Mouse (Mus musculus): ENCODE measurements around the gene Kctd2. TPM values are rescaled to one million over a fixed set of nuclear protein-coding genes. Genes with fewer than 3 reads are reported as not detected.
A peak's percentile ranks its signal among the peaks of the same experiment; 100 is the strongest.
"Not testable (repeated sequence)": the region's sequence is repeated elsewhere in the genome, so short reads cannot be mapped to it uniquely, and the experiment has no call there.

The Kctd2 gene
- polyA plus RNA-seq, 1 experiment from 2014 or later = 18.9 TPM

- ATAC-seq = no peak
- Histone ChIP-seq H3K9ac (replicated peaks; ENCODE audit: low read depth, low read length) (no peak overlapping the region), H3K9me3 (ENCODE audit: control insufficient read depth, low read length) (no peaks in the 10 kb centered on the region), H3K36me3 (ENCODE audit: control insufficient read depth, insufficient read depth) (no peaks in the 10 kb centered on the region), H3K27me3 (replicated peaks; ENCODE audit: control insufficient read depth, insufficient read depth, low read length) (no peaks in the 10 kb centered on the region), H3K4me2 (ENCODE audit: low read length) (no peak overlapping the region), H3K27ac (ENCODE audit: low read length) (no peak overlapping the region), H3K4me1 (replicated peaks; ENCODE audit: control insufficient read depth, insufficient read depth, low read length) (peaks cover 20% of the 10 kb centered on the region), H3K4me3 (replicated peaks; ENCODE audit: low read length) (no peak overlapping the region)
- WGBS = 94% methylated on average over 4 of the region's 4 CpGs
Measured at GRCm38 (mm10) chr11:115377254-115377653, 42.7 kb upstream of the Kctd2 start.

- no peaks in the 10 kb centered on the region for H3K27me3 ChIP-seq (replicated peaks; ENCODE audit: control insufficient read depth, insufficient read depth, low read length)
- H3K9ac ChIP-seq (replicated peaks; ENCODE audit: low read depth, low read length) = no peak overlapping the region
- peaks cover 22% of the 10 kb centered on the region for H3K4me1 ChIP-seq (replicated peaks; ENCODE audit: control insufficient read depth, insufficient read depth, low read length)
- H3K4me2 ChIP-seq (ENCODE audit: low read length) = no peak overlapping the region
- no peak for ATAC-seq
- no peak overlapping the region for H3K4me3 ChIP-seq (replicated peaks; ENCODE audit: low read length)
- H3K9me3 ChIP-seq (ENCODE audit: control insufficient read depth, low read length) = no peaks in the 10 kb centered on the region
- 85% methylated on average over 7 of the region's 7 CpGs for WGBS
- H3K36me3 ChIP-seq (ENCODE audit: control insufficient read depth, insufficient read depth) = no peaks in the 10 kb centered on the region
- no peak overlapping the region for H3K27ac ChIP-seq (ENCODE audit: low read length)
Measured at GRCm38 (mm10) chr11:115377854-115378253, 42.1 kb upstream of the Kctd2 start.

- no peaks in the 10 kb centered on the region for H3K36me3 ChIP-seq (ENCODE audit: control insufficient read depth, insufficient read depth)
- peak overlapping the region; percentile 79 for H3K4me2 ChIP-seq (ENCODE audit: low read length)
- H3K4me1 ChIP-seq (replicated peaks; ENCODE audit: control insufficient read depth, insufficient read depth, low read length) = peaks cover 30% of the 10 kb centered on the region
- no peak for ATAC-seq
- peak overlapping the region; percentile 89 for H3K4me3 ChIP-seq (replicated peaks; ENCODE audit: low read length)
- H3K9me3 ChIP-seq (ENCODE audit: control insufficient read depth, low read length) = no peaks in the 10 kb centered on the region
- 10% methylated on average over 9 of the region's 9 CpGs for WGBS
- no peaks in the 10 kb centered on the region for H3K27me3 ChIP-seq (replicated peaks; ENCODE audit: control insufficient read depth, insufficient read depth, low read length)
- no peak overlapping the region; the same call in 1 of the 2 replicates for H3K27ac ChIP-seq (ENCODE audit: low read length)
- no peak overlapping the region for H3K9ac ChIP-seq (replicated peaks; ENCODE audit: low read depth, low read length)
Measured at GRCm38 (mm10) chr11:115381276-115381675, 38.7 kb upstream of the Kctd2 start.

GRCm38 (mm10) chr11:115381743-115382539, 38.0 kb upstream of the Kctd2 start, which contains the start of gene Cdr2l:
Gene Cdr2l (plus strand): TSS chr11:115381916.
- peak within 1 kb of the TSS; percentile 89 for H3K4me3 ChIP-seq (replicated peaks; ENCODE audit: low read length)
- peaks cover 30% of the 10 kb centered on the region for H3K4me1 ChIP-seq (replicated peaks; ENCODE audit: control insufficient read depth, insufficient read depth, low read length)
- H3K9ac ChIP-seq (replicated peaks; ENCODE audit: low read depth, low read length) = peak within 1 kb of the TSS; percentile 97
- peak within 1 kb of the TSS; percentile 93 for H3K27ac ChIP-seq (ENCODE audit: low read length)
- H3K27me3 ChIP-seq (replicated peaks; ENCODE audit: control insufficient read depth, insufficient read depth, low read length) = no peaks in the 10 kb centered on the region
- peak; percentile 93 for ATAC-seq
- WGBS = 0% methylated on average over 58 of the region's 76 CpGs
- no peaks in the 10 kb centered on the region for H3K9me3 ChIP-seq (ENCODE audit: control insufficient read depth, low read length)
- no peaks in the 10 kb centered on the region for H3K36me3 ChIP-seq (ENCODE audit: control insufficient read depth, insufficient read depth)
- peak within 1 kb of the TSS; percentile 79 for H3K4me2 ChIP-seq (ENCODE audit: low read length)

GRCm38 (mm10) chr11:115382891-115383290, 37.0 kb upstream of the Kctd2 start:
- Histone ChIP-seq H3K9ac (replicated peaks; ENCODE audit: low read depth, low read length) (peak overlapping the region; percentile 97), H3K4me1 (replicated peaks; ENCODE audit: control insufficient read depth, insufficient read depth, low read length) (peaks cover 30% of the 10 kb centered on the region), H3K36me3 (ENCODE audit: control insufficient read depth, insufficient read depth) (no peaks in the 10 kb centered on the region), H3K4me3 (replicated peaks; ENCODE audit: low read length) (peak overlapping the region; percentile 89), H3K27me3 (replicated peaks; ENCODE audit: control insufficient read depth, insufficient read depth, low read length) (no peaks in the 10 kb centered on the region), H3K4me2 (ENCODE audit: low read length) (peak overlapping the region; percentile 79), H3K27ac (ENCODE audit: low read length) (peak overlapping the region; percentile 68), H3K9me3 (ENCODE audit: control insufficient read depth, low read length) (no peaks in the 10 kb centered on the region)
- WGBS = 5% methylated on average over 5 of the region's 5 CpGs
- ATAC-seq = no peak

GRCm38 (mm10) chr11:115383701-115384474, 36.0 kb upstream of the Kctd2 start:
- H3K9me3 ChIP-seq (ENCODE audit: control insufficient read depth, low read length) = no peaks in the 10 kb centered on the region
- H3K4me1 ChIP-seq (replicated peaks; ENCODE audit: control insufficient read depth, insufficient read depth, low read length) = peaks cover 30% of the 10 kb centered on the region
- no peaks in the 10 kb centered on the region for H3K36me3 ChIP-seq (ENCODE audit: control insufficient read depth, insufficient read depth)
- peak overlapping the region; percentile 97 for H3K9ac ChIP-seq (replicated peaks; ENCODE audit: low read depth, low read length)
- peak overlapping the region; percentile 68 for H3K27ac ChIP-seq (ENCODE audit: low read length)
- peak; percentile 36; the same call in 1 of the 2 replicates for ATAC-seq
- 26% methylated on average over 16 of the region's 16 CpGs for WGBS
- peak overlapping the region; percentile 89 for H3K4me3 ChIP-seq (replicated peaks; ENCODE audit: low read length)
- H3K27me3 ChIP-seq (replicated peaks; ENCODE audit: control insufficient read depth, insufficient read depth, low read length) = no peaks in the 10 kb centered on the region
- H3K4me2 ChIP-seq (ENCODE audit: low read length) = peak overlapping the region; percentile 79

GRCm38 (mm10) chr11:115384587-115384986, 35.3 kb upstream of the Kctd2 start:
- Histone ChIP-seq H3K27me3 (replicated peaks; ENCODE audit: control insufficient read depth, insufficient read depth, low read length) (no peaks in the 10 kb centered on the region), H3K36me3 (ENCODE audit: control insufficient read depth, insufficient read depth) (no peaks in the 10 kb centered on the region), H3K4me2 (ENCODE audit: low read length) (0 out of 2 replicates have a peak overlapping the region, but pooled peaks have one; percentile 79), H3K9ac (replicated peaks; ENCODE audit: low read depth, low read length) (0 out of 2 replicates have a peak overlapping the region, but pooled peaks have one; percentile 14), H3K4me3 (replicated peaks; ENCODE audit: low read length) (no peak overlapping the region), H3K27ac (ENCODE audit: low read length) (peak overlapping the region; percentile 68; the same call in 1 of the 2 replicates), H3K9me3 (ENCODE audit: control insufficient read depth, low read length) (no peaks in the 10 kb centered on the region), H3K4me1 (replicated peaks; ENCODE audit: control insufficient read depth, insufficient read depth, low read length) (peaks cover 30% of the 10 kb centered on the region)
- no peak for ATAC-seq
- 84% methylated on average over 5 of the region's 5 CpGs for WGBS

GRCm38 (mm10) chr11:115386859-115387258, 33.1 kb upstream of the Kctd2 start:
- not testable (repeated sequence) for H3K4me2 ChIP-seq (ENCODE audit: low read length); H3K4me3 ChIP-seq (replicated peaks; ENCODE audit: low read length); H3K9me3 ChIP-seq (ENCODE audit: control insufficient read depth, low read length); H3K27me3 ChIP-seq (replicated peaks; ENCODE audit: control insufficient read depth, insufficient read depth, low read length); H3K9ac ChIP-seq (replicated peaks; ENCODE audit: low read depth, low read length); H3K27ac ChIP-seq (ENCODE audit: low read length); ATAC-seq
- Histone ChIP-seq H3K36me3 (ENCODE audit: control insufficient read depth, insufficient read depth) (peaks cover 10% of the 10 kb centered on the region), H3K4me1 (replicated peaks; ENCODE audit: control insufficient read depth, insufficient read depth, low read length) (peaks cover 26% of the 10 kb centered on the region)
- 90% methylated on average over 3 of the region's 3 CpGs for WGBS

GRCm38 (mm10) chr11:115391358-115391757, 28.6 kb upstream of the Kctd2 start:
- Histone ChIP-seq H3K4me3 (replicated peaks; ENCODE audit: low read length) (no peak overlapping the region), H3K4me1 (replicated peaks; ENCODE audit: control insufficient read depth, insufficient read depth, low read length) (no peaks in the 10 kb centered on the region), H3K9me3 (ENCODE audit: control insufficient read depth, low read length) (no peaks in the 10 kb centered on the region), H3K4me2 (ENCODE audit: low read length) (no peak overlapping the region), H3K36me3 (ENCODE audit: control insufficient read depth, insufficient read depth) (peaks cover 21% of the 10 kb centered on the region), H3K27ac (ENCODE audit: low read length) (no peak overlapping the region), H3K27me3 (replicated peaks; ENCODE audit: control insufficient read depth, insufficient read depth, low read length) (no peaks in the 10 kb centered on the region), H3K9ac (replicated peaks; ENCODE audit: low read depth, low read length) (no peak overlapping the region)
- no peak for ATAC-seq
- 94% methylated on average over 7 of the region's 7 CpGs for WGBS
